Mouse (Mus musculus): ENCODE measurements around the gene Abcb6. TPM values are rescaled to one million over a fixed set of nuclear protein-coding genes. Genes with fewer than 3 reads are reported as not detected.
A peak's percentile ranks its signal among the peaks of the same experiment; 100 is the strongest.

The Abcb6 gene
- polyA plus RNA-seq, 1 experiment from 2014 or later = 36.8 TPM

DNA sequence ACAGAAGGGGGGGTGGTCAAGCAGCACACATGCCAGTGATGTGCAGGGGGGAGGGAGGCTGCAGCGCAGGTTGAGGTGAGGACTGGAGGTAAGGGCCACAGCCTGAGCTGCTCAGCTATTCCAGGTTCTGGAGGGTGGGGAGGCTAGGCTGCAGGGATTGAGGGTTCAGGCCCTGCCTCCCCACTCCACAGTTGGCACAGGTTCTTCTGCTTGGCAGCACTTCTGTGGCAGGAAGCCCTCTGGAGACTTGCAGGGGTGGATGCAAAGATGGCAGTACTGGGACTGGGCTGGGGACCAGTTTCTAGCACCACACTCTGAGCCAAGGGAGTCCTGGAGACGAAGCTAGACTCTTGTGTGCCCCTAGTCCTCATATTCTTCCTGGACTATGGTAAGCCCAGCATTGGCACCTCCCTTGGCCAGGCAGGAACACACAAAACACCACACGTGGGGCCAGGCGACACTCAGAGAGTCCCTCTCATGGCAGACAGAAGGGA lies 1.2 kb upstream of the Abcb6 start:
- Histone ChIP-seq H3K4me1 (replicated peaks; ENCODE audit: insufficient read depth, low read length) (peaks cover 6% of the 10 kb centered on the region), H3K4me2 (ENCODE audit: low read length) (no peak overlapping the region), H3K9ac (ENCODE audit: low read depth, low read length) (no peak overlapping the region), H3K36me3 (ENCODE audit: insufficient read depth, low read length) (peaks cover 38% of the 10 kb centered on the region), H3K27me3 (ENCODE audit: insufficient read depth, low read length) (no peaks in the 10 kb centered on the region), H3K27ac (no peak overlapping the region), H3K9me3 (replicated peaks; ENCODE audit: low read length) (no peaks in the 10 kb centered on the region), H3K4me3 (replicated peaks; ENCODE audit: low read depth, low read length) (no peak overlapping the region)
- no peak for DNase-seq (ENCODE audit: low spot score)
- TF ChIP-seq CTCF (IDR thresholded peaks at IDR 0.05; ENCODE audit: low read depth) = no peak
- 84% methylated on average over 4 of the region's 4 CpGs for WGBS
- no peak for ATAC-seq (replicated peaks; ENCODE audit: low FRiP score, low read depth)

DNA sequence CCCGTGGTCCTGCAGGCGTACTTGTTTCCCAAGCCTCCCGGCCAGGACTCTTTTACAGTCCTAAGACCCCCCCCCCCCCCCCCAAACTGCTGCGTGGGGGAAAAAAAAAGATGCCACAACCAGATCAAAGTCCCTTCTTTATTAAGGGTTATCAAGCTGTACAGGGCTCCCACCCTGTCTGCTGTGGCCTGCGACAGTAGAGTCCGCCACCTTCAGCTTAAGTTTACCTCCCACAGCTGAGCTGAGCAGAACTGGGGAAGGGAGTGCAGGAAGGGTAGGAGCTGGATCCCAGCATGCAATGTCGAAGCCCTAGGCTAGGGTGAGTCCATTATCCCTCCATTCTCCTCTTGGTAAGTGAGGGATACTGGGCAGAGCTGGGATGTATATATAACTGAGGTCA lies 549 bp upstream of the Abcb6 start:
- Histone ChIP-seq H3K4me1 (replicated peaks; ENCODE audit: insufficient read depth, low read length) (peaks cover 6% of the 10 kb centered on the region), H3K27ac (peak overlapping the region; percentile 31; the same call in 1 of the 2 replicates), H3K4me3 (replicated peaks; ENCODE audit: low read depth, low read length) (peak overlapping the region; percentile 53; the same call in 1 of the 2 replicates), H3K9ac (ENCODE audit: low read depth, low read length) (peak overlapping the region; percentile 37; the same call in 1 of the 2 replicates), H3K9me3 (replicated peaks; ENCODE audit: low read length) (no peaks in the 10 kb centered on the region), H3K27me3 (ENCODE audit: insufficient read depth, low read length) (no peaks in the 10 kb centered on the region), H3K4me2 (ENCODE audit: low read length) (peak overlapping the region; percentile 96; the same call in 1 of the 2 replicates), H3K36me3 (ENCODE audit: insufficient read depth, low read length) (peaks cover 33% of the 10 kb centered on the region)
- no peak for TF ChIP-seq CTCF (IDR thresholded peaks at IDR 0.05; ENCODE audit: low read depth)
- WGBS = 25% methylated on average over 7 of the region's 7 CpGs
- DNase-seq (ENCODE audit: low spot score) (no peak), ATAC-seq (replicated peaks; ENCODE audit: low FRiP score, low read depth) (no peak; the same call in 1 of the 2 replicates)

DNA sequence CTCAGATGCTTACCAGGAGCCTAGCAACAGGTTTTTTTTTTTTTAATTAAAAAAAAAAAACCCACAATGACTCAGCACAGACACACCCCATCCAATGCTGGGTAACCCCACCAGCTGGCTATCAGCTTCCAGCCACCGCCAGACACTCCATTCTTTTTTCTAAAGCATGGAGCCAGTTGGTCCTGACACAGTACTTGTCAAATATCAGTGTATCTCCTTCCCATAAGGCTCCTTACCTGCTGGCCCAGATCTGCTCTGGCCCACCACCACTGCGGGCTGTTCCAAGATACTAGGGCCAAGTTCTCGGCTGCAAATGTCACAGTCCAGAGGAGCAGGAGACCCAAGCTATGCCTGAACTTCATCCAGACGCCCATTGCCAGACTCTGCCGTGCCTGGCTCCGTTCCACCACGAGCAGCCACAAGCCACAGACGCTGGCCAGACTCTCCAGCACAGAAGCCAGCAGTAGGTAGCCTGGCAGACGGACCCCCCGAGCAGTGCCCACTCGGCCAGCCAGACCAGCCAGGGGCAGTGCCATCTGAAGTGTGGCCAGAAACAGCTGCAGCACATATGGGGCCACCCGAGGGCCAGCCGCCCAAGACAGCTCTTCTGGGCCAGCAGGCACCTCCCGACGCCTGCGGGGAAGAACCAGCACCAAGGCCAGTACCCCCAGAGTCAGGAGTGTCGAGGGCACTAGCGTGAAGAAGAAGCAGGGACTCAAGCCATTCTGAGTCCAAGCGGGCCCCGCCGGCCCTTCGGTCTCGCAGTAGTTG lies 673 bp downstream of the Abcb6 start:
- peaks cover 27% of the 10 kb centered on the region for H3K36me3 ChIP-seq (ENCODE audit: insufficient read depth, low read length)
- TF ChIP-seq CTCF (IDR thresholded peaks at IDR 0.05; ENCODE audit: low read depth) = no peak
- no peak; the same call in none of the 2 replicates for ATAC-seq (replicated peaks; ENCODE audit: low FRiP score, low read depth)
- no peak overlapping the region; the same call in 1 of the 2 replicates for H3K27ac ChIP-seq
- H3K9me3 ChIP-seq (replicated peaks; ENCODE audit: low read length) = no peaks in the 10 kb centered on the region
- peaks cover 6% of the 10 kb centered on the region for H3K4me1 ChIP-seq (replicated peaks; ENCODE audit: insufficient read depth, low read length)
- WGBS = 6% methylated on average over 23 of the region's 23 CpGs
- H3K4me2 ChIP-seq (ENCODE audit: low read length) = peak overlapping the region; percentile 96
- peak overlapping the region; percentile 53 for H3K4me3 ChIP-seq (replicated peaks; ENCODE audit: low read depth, low read length)
- DNase-seq (ENCODE audit: low spot score) = no peak
- peak overlapping the region; percentile 66 for H3K9ac ChIP-seq (ENCODE audit: low read depth, low read length)
- no peaks in the 10 kb centered on the region for H3K27me3 ChIP-seq (ENCODE audit: insufficient read depth, low read length)

DNA sequence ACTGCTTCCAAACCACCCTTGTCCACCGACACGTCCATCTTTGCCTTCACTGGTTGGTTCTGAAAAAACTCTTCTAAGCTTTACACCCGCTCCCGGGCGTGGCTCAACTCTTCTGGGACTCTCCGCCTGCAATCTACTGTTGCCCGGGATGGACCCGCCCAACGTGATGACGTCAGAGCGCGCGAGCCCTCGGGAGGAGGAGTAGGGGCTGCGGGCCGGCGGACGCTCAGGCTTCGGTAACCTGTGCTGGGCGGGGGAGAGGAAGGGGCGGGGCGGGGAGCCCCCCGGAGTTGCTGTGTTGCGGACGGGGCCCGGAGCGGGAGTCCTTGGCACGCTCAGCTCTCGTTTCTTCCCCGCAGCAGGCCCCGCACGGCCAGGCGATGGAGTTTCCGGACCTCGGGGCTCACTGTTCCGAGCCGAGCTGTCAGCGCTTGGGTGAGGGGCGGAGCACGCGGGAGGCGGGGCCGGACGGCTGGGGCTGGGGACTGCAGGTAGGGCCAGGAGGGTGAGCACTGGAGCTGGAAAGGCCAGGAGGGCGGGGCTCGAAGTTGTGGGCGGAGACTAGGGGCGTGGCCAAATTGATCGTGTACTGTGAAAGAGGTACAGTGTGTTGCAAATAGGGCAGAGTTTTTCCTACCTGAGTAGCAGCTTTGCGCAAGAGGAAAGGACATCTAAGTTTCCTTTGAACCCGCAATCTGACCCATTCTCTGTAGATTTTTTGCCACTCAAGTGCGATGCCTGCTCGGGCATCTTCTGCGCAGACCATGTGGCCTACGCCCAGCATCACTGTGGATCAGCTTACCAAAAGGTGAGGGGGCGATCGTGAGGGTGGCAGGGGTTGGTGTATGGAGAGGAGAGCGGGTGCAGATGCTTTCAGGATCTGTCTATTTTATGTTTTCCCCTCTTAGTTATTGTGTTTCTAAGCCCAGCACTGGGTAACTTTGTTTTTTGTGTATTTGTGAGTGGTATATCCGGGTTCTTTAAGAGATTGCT lies 11.4 kb downstream of the Abcb6 start, which contains the start of gene Zfand2b:
TSS of gene Zfand2b (plus strand) at position 175 of the 993 bp plus-strand sequence.
- Histone ChIP-seq H3K4me2 (ENCODE audit: low read length) (peak within 1 kb of the TSS; percentile 60), H3K27me3 (ENCODE audit: insufficient read depth, low read length) (no peaks in the 10 kb centered on the region), H3K4me1 (replicated peaks; ENCODE audit: insufficient read depth, low read length) (0 out of 2 replicates have a peak, but pooled peaks cover 3% of the 10 kb centered on the region), H3K36me3 (ENCODE audit: insufficient read depth, low read length) (peaks cover 33% of the 10 kb centered on the region), H3K27ac (peak within 1 kb of the TSS; percentile 87), H3K9ac (ENCODE audit: low read depth, low read length) (peak within 1 kb of the TSS; percentile 63), H3K4me3 (replicated peaks; ENCODE audit: low read depth, low read length) (peak within 1 kb of the TSS; percentile 74), H3K9me3 (replicated peaks; ENCODE audit: low read length) (no peaks in the 10 kb centered on the region)
- TF ChIP-seq CTCF (IDR thresholded peaks at IDR 0.05; ENCODE audit: low read depth) = no peak; the same call in 1 of the 2 replicates
- peak; percentile 97 for DNase-seq (ENCODE audit: low spot score)
- ATAC-seq (replicated peaks; ENCODE audit: low FRiP score, low read depth) = peak; percentile 98
- WGBS = under 1% methylated on average over 57 of the region's 59 CpGs

DNA sequence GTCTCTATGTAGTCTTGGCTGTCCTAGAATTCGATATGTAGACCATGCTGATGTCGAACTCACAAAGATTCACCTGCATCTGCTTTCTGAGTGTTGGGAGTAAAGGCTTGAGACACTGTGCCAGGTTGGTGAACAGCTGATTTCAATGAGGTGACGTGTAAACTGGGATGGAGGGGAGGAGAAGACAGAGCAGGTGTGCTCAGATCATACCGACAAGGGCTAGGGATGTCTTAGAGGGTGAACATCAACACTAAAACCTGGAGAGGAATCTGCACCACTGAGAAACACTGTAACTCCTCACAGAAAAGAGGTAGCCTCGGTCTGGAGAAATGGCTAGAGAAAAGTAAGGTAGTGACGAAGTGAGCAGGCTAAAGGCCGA lies 12.1 kb downstream of the Abcb6 start:
- no peaks in the 10 kb centered on the region for H3K9me3 ChIP-seq (replicated peaks; ENCODE audit: low read length)
- 7% methylated on average over 7 of the region's 7 CpGs for WGBS
- H3K27ac ChIP-seq = peak overlapping the region; percentile 87; the same call in 1 of the 2 replicates
- peaks cover 27% of the 10 kb centered on the region for H3K36me3 ChIP-seq (ENCODE audit: insufficient read depth, low read length)
- peak overlapping the region; percentile 74 for H3K4me3 ChIP-seq (replicated peaks; ENCODE audit: low read depth, low read length)
- peak overlapping the region; percentile 60 for H3K4me2 ChIP-seq (ENCODE audit: low read length)
- no peak for TF ChIP-seq CTCF (IDR thresholded peaks at IDR 0.05; ENCODE audit: low read depth)
- DNase-seq (ENCODE audit: low spot score) (no peak), ATAC-seq (replicated peaks; ENCODE audit: low FRiP score, low read depth) (0 out of 2 replicates have a peak, but pooled peaks have one; percentile 11)
- 0 out of 2 replicates have a peak, but pooled peaks cover 3% of the 10 kb centered on the region for H3K4me1 ChIP-seq (replicated peaks; ENCODE audit: insufficient read depth, low read length)
- H3K9ac ChIP-seq (ENCODE audit: low read depth, low read length) = peak overlapping the region; percentile 63; the same call in 1 of the 2 replicates
- no peaks in the 10 kb centered on the region for H3K27me3 ChIP-seq (ENCODE audit: insufficient read depth, low read length)

DNA sequence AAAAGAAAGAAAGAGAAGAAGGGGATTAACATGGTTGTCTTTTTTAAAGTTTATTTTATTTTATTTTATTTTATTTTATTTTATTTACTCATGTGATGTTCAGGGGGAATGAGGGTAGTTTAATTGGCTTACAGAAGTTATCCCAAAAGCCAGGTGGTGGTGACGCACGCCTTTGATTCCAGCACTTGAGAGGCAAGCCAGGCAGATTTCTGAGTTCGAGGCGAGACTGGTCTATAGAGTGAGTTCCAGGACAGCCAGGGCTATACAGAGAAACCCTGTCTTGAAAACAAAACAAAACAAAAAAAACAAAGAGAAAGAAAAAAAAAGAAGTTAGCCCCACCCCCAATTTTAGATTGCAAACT lies 20.0 kb downstream of the Abcb6 start:
- H3K9me3 ChIP-seq (replicated peaks; ENCODE audit: low read length) = no peaks in the 10 kb centered on the region
- 88% methylated on average over 4 of the region's 4 CpGs for WGBS
- no peak for ATAC-seq (replicated peaks; ENCODE audit: low FRiP score, low read depth)

More for the DNA sequence above, 20.0 kb downstream of the Abcb6 start:
- no peaks in the 10 kb centered on the region for H3K36me3 ChIP-seq (ENCODE audit: insufficient read depth, low read length)
- TF ChIP-seq CTCF (IDR thresholded peaks at IDR 0.05; ENCODE audit: low read depth) = no peak
- H3K4me1 ChIP-seq (replicated peaks; ENCODE audit: insufficient read depth, low read length) = no peaks in the 10 kb centered on the region
- DNase-seq (ENCODE audit: low spot score) = no peak
- no peak overlapping the region for H3K27ac ChIP-seq
- H3K9ac ChIP-seq (ENCODE audit: low read depth, low read length) = no peak overlapping the region
- no peak overlapping the region for H3K4me3 ChIP-seq (replicated peaks; ENCODE audit: low read depth, low read length)
- H3K4me2 ChIP-seq (ENCODE audit: low read length) = no peak overlapping the region
- H3K27me3 ChIP-seq (ENCODE audit: insufficient read depth, low read length) = no peaks in the 10 kb centered on the region
